Mouse (Mus musculus) kidney, postnatal 0 days (tissue): ENCODE results near the gene Nkpd1. TPM values are rescaled to one million over a fixed set of nuclear protein-coding genes. Genes with fewer than 3 reads are reported as not detected.

Experiments used
- ATAC-seq: fragments of 200-750 bp; cut with Nextera tagmentation; replicated peaks from 2 replicates; pipeline ENCODE4 v1.8.0; 2017; ENCODE audit warnings: low read depth, moderate number of reproducible peaks, moderate TSS enrichment, moderate library complexity; ENCODE audit not compliant: low FRiP score
- DNase-seq: peaks from one replicate; pipeline ENCODE4 v3.0.0-alpha.2; 2016; ENCODE audit warnings: low spot score
- H3K27ac ChIP-seq: fragments of 300-500 bp; sonication (generic); 2 replicates; pipeline ENCODE4 v1.5.1; 2014; ENCODE audit warnings: mild to moderate bottlenecking
- H3K27me3 ChIP-seq: fragments of 300-500 bp; sonication (generic); 2 replicates; pipeline ENCODE4 v1.6.1; 2014; ENCODE audit warnings: low read length, mixed read lengths; ENCODE audit not compliant: insufficient read depth
- H3K36me3 ChIP-seq: fragments of 300-500 bp; sonication (generic); 2 replicates; pipeline ENCODE4 v1.6.1; 2014; ENCODE audit warnings: low read length, mixed read lengths; ENCODE audit not compliant: insufficient read depth
- H3K4me1 ChIP-seq: fragments of 300-500 bp; sonication (generic); replicated peaks from 2 replicates; pipeline ENCODE4 v1.6.1; 2014; ENCODE audit warnings: antibody characterized with exemption, low read length, mixed read lengths; ENCODE audit not compliant: insufficient read depth
- H3K4me2 ChIP-seq: fragments of 300-500 bp; sonication (generic); 2 replicates; pipeline ENCODE4 v1.6.1; 2014; ENCODE audit warnings: mild to moderate bottlenecking, low read length, moderate library complexity, mixed read lengths
- H3K4me3 ChIP-seq: fragments of 300-500 bp; sonication (generic); replicated peaks from 2 replicates; pipeline ENCODE4 v1.5.1; 2014; ENCODE audit warnings: low read depth, low read length
- H3K9ac ChIP-seq: fragments of 300-500 bp; sonication (generic); 2 replicates; pipeline ENCODE4 v1.6.1; 2014; ENCODE audit warnings: low read depth, low read length
- H3K9me3 ChIP-seq: fragments of 300-500 bp; sonication (generic); replicated peaks from 2 replicates; pipeline ENCODE4 v1.6.1; 2016; ENCODE audit warnings: low read length, inconsistent platforms, mixed read lengths
- CTCF ChIP-seq: IDR thresholded peaks from 2 replicates; pipeline ENCODE4 v1.5.1; 2016; ENCODE audit warnings: antibody characterized with exemption, low read depth, mild to moderate bottlenecking, moderate library complexity
- WGBS: fragments of 180-500 bp; shearing (Covaris S2); extraction: QIAGEN DNeasy Blood & Tissue Kit; methylation state at CpG from one replicate; pipeline ENCODE4 v1.1.7; 2014; 5-methylcytosine and 5-hydroxymethylcytosine counted together
- polyA plus RNA-seq: library from polyadenylated mRNA; unstranded; fragments of >200 nt; fragmentation: Nextera tagmentation; extraction: Ambion mirVana; gene quantifications from 2 replicates; pipeline ENCODE4 v1.2.1, GENCODE M21; 2015

The Nkpd1 gene
- polyA plus RNA-seq, 1 experiment from 2014 or later, result not detected

DNA sequence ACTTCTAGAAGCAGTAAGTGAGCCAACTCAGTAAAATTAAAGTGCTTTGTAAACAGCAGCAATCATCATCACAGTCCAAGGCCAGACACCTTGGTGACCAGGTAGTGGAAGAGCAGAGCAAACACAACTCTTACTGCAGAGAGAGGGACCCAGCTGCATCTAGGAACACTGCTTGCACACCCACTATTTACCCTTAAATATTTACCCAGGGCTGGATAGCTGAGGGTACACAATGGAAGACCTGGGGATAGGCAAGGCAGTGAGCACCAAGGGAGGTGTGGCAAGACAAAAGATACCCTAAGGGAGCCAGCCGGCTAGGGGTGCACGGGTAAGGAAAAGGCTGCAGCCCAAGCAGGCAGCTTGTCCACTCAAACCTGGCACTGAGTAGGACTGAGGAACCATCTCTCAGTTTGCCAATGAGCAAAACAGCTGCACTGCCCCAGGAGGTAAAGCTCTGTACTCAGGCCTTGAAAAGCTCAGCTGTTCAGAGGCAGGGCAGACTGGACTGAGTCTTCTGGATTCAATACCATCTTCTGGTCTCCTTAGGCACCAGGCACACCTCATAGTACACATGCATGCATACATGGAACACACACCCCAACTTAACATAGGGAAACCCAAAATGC lies 29.8 kb downstream of the Nkpd1 start:
- ATAC-seq, result no peak
- no peak for DNase-seq
- Histone ChIP-seq H3K4me2 (no peak overlapping the region), H3K4me3 (no peak overlapping the region), H3K36me3 (no peaks in the 10 kb centered on the region), H3K9me3 (no peaks in the 10 kb centered on the region), H3K9ac (no peak overlapping the region), H3K27me3 (no peaks in the 10 kb centered on the region), H3K27ac (no peak overlapping the region), H3K4me1 (peaks cover 7% of the 10 kb centered on the region; the same call in 1 of the 2 replicates)
- 79% methylated on average over 2 of the region's 2 CpGs for WGBS
- TF ChIP-seq CTCF, result no peak

GRCm38 (mm10) chr7:19549394-19549793 lies 31.8 kb downstream of the Nkpd1 start:
- Histone ChIP-seq H3K27ac (no peak overlapping the region), H3K4me3 (no peak overlapping the region), H3K4me2 (no peak overlapping the region), H3K27me3 (no peaks in the 10 kb centered on the region), H3K36me3 (0 out of 2 replicates have a peak, but pooled peaks cover 2% of the 10 kb centered on the region), H3K9me3 (no peaks in the 10 kb centered on the region), H3K4me1 (peaks cover 7% of the 10 kb centered on the region; the same call in 1 of the 2 replicates), H3K9ac (no peak overlapping the region)
- ATAC-seq (no peak), DNase-seq (no peak)
- TF ChIP-seq CTCF, result no peak
- 85% methylated on average over 10 of the region's 10 CpGs for WGBS

GRCm38 (mm10) chr7:19551634-19552033 lies 34.0 kb downstream of the Nkpd1 start:
- H3K4me1 ChIP-seq, result 0 out of 2 replicates have a peak, but pooled peaks cover under 1% of the 10 kb centered on the region
- WGBS, result 64% methylated on average over 5 of the region's 5 CpGs

GRCm38 (mm10) chr7:19552443-19552842 lies 34.8 kb downstream of the Nkpd1 start:
- no peak overlapping the region for H3K4me2 ChIP-seq
- H3K27ac ChIP-seq, result no peak overlapping the region
- TF ChIP-seq CTCF, result no peak
- H3K4me1 ChIP-seq, result no peaks in the 10 kb centered on the region
- WGBS, result 48% methylated on average over 2 of the region's 2 CpGs
- H3K4me3 ChIP-seq, result no peak overlapping the region
- no peaks in the 10 kb centered on the region for H3K9me3 ChIP-seq
- 0 out of 2 replicates have a peak, but pooled peaks cover 2% of the 10 kb centered on the region for H3K36me3 ChIP-seq
- H3K27me3 ChIP-seq, result no peaks in the 10 kb centered on the region
- H3K9ac ChIP-seq, result no peak overlapping the region
- ATAC-seq, result no peak
- DNase-seq, result no peak

More at GRCm38 (mm10) chr7:19551634-19552033, 34.0 kb downstream of the Nkpd1 start:
- Histone ChIP-seq H3K36me3 (0 out of 2 replicates have a peak, but pooled peaks cover 2% of the 10 kb centered on the region), H3K4me3 (no peak overlapping the region), H3K9me3 (no peaks in the 10 kb centered on the region), H3K9ac (no peak overlapping the region), H3K27ac (no peak overlapping the region), H3K27me3 (no peaks in the 10 kb centered on the region), H3K4me2 (no peak overlapping the region)
- ATAC-seq, result no peak
- no peak for DNase-seq
- TF ChIP-seq CTCF, result no peak

- no peak for TF ChIP-seq CTCF
- no peaks in the 10 kb centered on the region for H3K27me3 ChIP-seq
- H3K9ac ChIP-seq, result 0 out of 2 replicates have a peak overlapping the region, but pooled peaks have one; percentile 5
- H3K9me3 ChIP-seq, result no peaks in the 10 kb centered on the region
- H3K4me1 ChIP-seq, result peaks cover 6% of the 10 kb centered on the region; the same call in 1 of the 2 replicates
- no peak overlapping the region for H3K4me3 ChIP-seq
- no peak for ATAC-seq
- H3K4me2 ChIP-seq, result no peak overlapping the region
- DNase-seq, result no peak
- no peak overlapping the region for H3K27ac ChIP-seq
- 87% methylated on average over 1 of the region's 1 CpGs for WGBS
- H3K36me3 ChIP-seq, result 0 out of 2 replicates have a peak, but pooled peaks cover 2% of the 10 kb centered on the region
Measured at GRCm38 (mm10) chr7:19554168-19554567, 36.5 kb downstream of the Nkpd1 start.

DNA sequence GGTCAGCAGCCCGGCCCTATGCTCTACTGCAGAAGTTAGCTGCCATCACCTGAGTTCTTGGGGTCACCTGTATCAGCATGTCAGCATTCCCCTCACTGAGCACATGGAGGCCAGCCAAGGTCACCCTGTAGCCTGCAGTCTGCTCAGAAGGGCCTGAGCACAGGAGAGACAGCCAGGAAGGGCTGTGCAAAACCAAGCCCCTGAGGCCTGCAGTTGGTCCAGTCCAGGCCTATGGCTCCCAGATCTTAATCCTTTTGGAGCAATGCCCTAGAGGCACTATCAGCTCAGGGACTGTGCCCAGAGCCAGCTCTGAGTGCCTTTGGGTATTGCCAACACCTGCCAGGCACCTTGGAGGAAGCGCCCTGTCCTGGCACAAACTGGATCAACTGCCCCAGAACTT lies 39.4 kb downstream of the Nkpd1 start:
- H3K4me1 ChIP-seq, result peaks cover 25% of the 10 kb centered on the region
- H3K36me3 ChIP-seq, result 0 out of 2 replicates have a peak, but pooled peaks cover 2% of the 10 kb centered on the region
- no peaks in the 10 kb centered on the region for H3K9me3 ChIP-seq
- H3K9ac ChIP-seq, result no peak overlapping the region
- DNase-seq (no peak), ATAC-seq (no peak)
- peak overlapping the region; percentile 0; the same call in 1 of the 2 replicates for H3K27ac ChIP-seq
- H3K4me3 ChIP-seq, result no peak overlapping the region
- TF ChIP-seq CTCF, result no peak
- H3K27me3 ChIP-seq, result no peaks in the 10 kb centered on the region
- H3K4me2 ChIP-seq, result no peak overlapping the region
- 93% methylated on average over 2 of the region's 2 CpGs for WGBS
